Mouse (Mus musculus): ENCODE measurements at regions not wholly inside any gene's neighbourhood (a gene's known extent, or its start where the extent isn't known, plus 50 kb on each side); places are given as distances from the start of the nearest gene placed in this dataset.

GRCm38 (mm10) chr13:102148039-102148438 is 380.0 kb upstream of the Pik3r1 start:
- no peak overlapping the region for H3K27ac ChIP-seq (ENCODE audit: low read depth, low read length)
- no peaks in the 10 kb centered on the region for H3K36me3 ChIP-seq (ENCODE audit: control insufficient read depth, insufficient read depth, low read length)
- no peak overlapping the region for H3K4me3 ChIP-seq (ENCODE audit: low read depth, low read length)
- H3K4me1 ChIP-seq (ENCODE audit: control insufficient read depth, insufficient read depth, low read length) = no peaks in the 10 kb centered on the region
- WGBS (ENCODE audit: insufficient replicate concordance) = 89% methylated on average over 2 of the region's 2 CpGs
- no peak overlapping the region for H3K9ac ChIP-seq (ENCODE audit: low read depth, low read length)
- H3K9me3 ChIP-seq (replicated peaks; ENCODE audit: control insufficient read depth, low read length) = no peaks in the 10 kb centered on the region
- no peaks in the 10 kb centered on the region for H3K27me3 ChIP-seq (ENCODE audit: control insufficient read depth, insufficient read depth, low read length)
- ATAC-seq (replicated peaks; ENCODE audit: insufficient number of reproducible peaks, low FRiP score, low TSS enrichment) = no peak
- H3K4me2 ChIP-seq = no peak overlapping the region

- Histone ChIP-seq H3K9me3 (replicated peaks; ENCODE audit: control insufficient read depth, low read length) (no peaks in the 10 kb centered on the region), H3K27me3 (ENCODE audit: control insufficient read depth, insufficient read depth, low read length) (no peaks in the 10 kb centered on the region), H3K36me3 (ENCODE audit: control insufficient read depth, insufficient read depth, low read length) (no peaks in the 10 kb centered on the region), H3K4me3 (ENCODE audit: low read depth, low read length) (no peak overlapping the region), H3K4me2 (no peak overlapping the region), H3K4me1 (ENCODE audit: control insufficient read depth, insufficient read depth, low read length) (no peaks in the 10 kb centered on the region), H3K27ac (ENCODE audit: low read depth, low read length) (no peak overlapping the region), H3K9ac (ENCODE audit: low read depth, low read length) (no peak overlapping the region)
- 57% methylated on average over 5 of the region's 5 CpGs for WGBS (ENCODE audit: insufficient replicate concordance)
- ATAC-seq (replicated peaks; ENCODE audit: insufficient number of reproducible peaks, low FRiP score, low TSS enrichment) = no peak
Measured at GRCm38 (mm10) chr13:102153785-102154608, 386.0 kb upstream of the Pik3r1 start.

GRCm38 (mm10) chr13:102154609-102154899 is 386.5 kb upstream of the Pik3r1 start:
- Histone ChIP-seq H3K27me3 (ENCODE audit: control insufficient read depth, insufficient read depth, low read length) (no peaks in the 10 kb centered on the region), H3K9ac (ENCODE audit: low read depth, low read length) (no peak overlapping the region), H3K4me3 (ENCODE audit: low read depth, low read length) (no peak overlapping the region), H3K27ac (ENCODE audit: low read depth, low read length) (no peak overlapping the region), H3K9me3 (replicated peaks; ENCODE audit: control insufficient read depth, low read length) (no peaks in the 10 kb centered on the region), H3K4me2 (no peak overlapping the region), H3K36me3 (ENCODE audit: control insufficient read depth, insufficient read depth, low read length) (no peaks in the 10 kb centered on the region), H3K4me1 (ENCODE audit: control insufficient read depth, insufficient read depth, low read length) (no peaks in the 10 kb centered on the region)
- WGBS (ENCODE audit: insufficient replicate concordance) = 45% methylated on average over 2 of the region's 2 CpGs
- ATAC-seq (replicated peaks; ENCODE audit: insufficient number of reproducible peaks, low FRiP score, low TSS enrichment) = no peak

GRCm38 (mm10) chr13:102157369-102158130 is 389.5 kb upstream of the Pik3r1 start:
- 68% methylated on average over 6 of the region's 6 CpGs for WGBS (ENCODE audit: insufficient replicate concordance)
- Histone ChIP-seq H3K9ac (ENCODE audit: low read depth, low read length) (no peak overlapping the region), H3K9me3 (replicated peaks; ENCODE audit: control insufficient read depth, low read length) (no peaks in the 10 kb centered on the region), H3K27ac (ENCODE audit: low read depth, low read length) (no peak overlapping the region), H3K27me3 (ENCODE audit: control insufficient read depth, insufficient read depth, low read length) (no peaks in the 10 kb centered on the region), H3K4me2 (no peak overlapping the region), H3K36me3 (ENCODE audit: control insufficient read depth, insufficient read depth, low read length) (no peaks in the 10 kb centered on the region), H3K4me1 (ENCODE audit: control insufficient read depth, insufficient read depth, low read length) (no peaks in the 10 kb centered on the region), H3K4me3 (ENCODE audit: low read depth, low read length) (no peak overlapping the region)
- no peak for ATAC-seq (replicated peaks; ENCODE audit: insufficient number of reproducible peaks, low FRiP score, low TSS enrichment)

GRCm38 (mm10) chr13:102173382-102174234 is 405.6 kb upstream of the Pik3r1 start:
- Histone ChIP-seq H3K4me3 (ENCODE audit: low read depth, low read length) (no peak overlapping the region), H3K9me3 (replicated peaks; ENCODE audit: control insufficient read depth, low read length) (no peaks in the 10 kb centered on the region), H3K27ac (ENCODE audit: low read depth, low read length) (no peak overlapping the region), H3K4me1 (ENCODE audit: control insufficient read depth, insufficient read depth, low read length) (no peaks in the 10 kb centered on the region), H3K9ac (ENCODE audit: low read depth, low read length) (no peak overlapping the region), H3K4me2 (no peak overlapping the region), H3K36me3 (ENCODE audit: control insufficient read depth, insufficient read depth, low read length) (no peaks in the 10 kb centered on the region), H3K27me3 (ENCODE audit: control insufficient read depth, insufficient read depth, low read length) (no peaks in the 10 kb centered on the region)
- 75% methylated on average over 9 of the region's 9 CpGs for WGBS (ENCODE audit: insufficient replicate concordance)
- ATAC-seq (replicated peaks; ENCODE audit: insufficient number of reproducible peaks, low FRiP score, low TSS enrichment) = no peak

GRCm38 (mm10) chr13:102174431-102174830 is 406.4 kb upstream of the Pik3r1 start:
- WGBS (ENCODE audit: insufficient replicate concordance) = 87% methylated on average over 3 of the region's 3 CpGs

GRCm38 (mm10) chr13:102174896-102175295 is 406.9 kb upstream of the Pik3r1 start:
- Histone ChIP-seq H3K4me1 (ENCODE audit: control insufficient read depth, insufficient read depth, low read length) (no peaks in the 10 kb centered on the region), H3K36me3 (ENCODE audit: control insufficient read depth, insufficient read depth, low read length) (no peaks in the 10 kb centered on the region), H3K4me2 (no peak overlapping the region), H3K4me3 (ENCODE audit: low read depth, low read length) (no peak overlapping the region), H3K9ac (ENCODE audit: low read depth, low read length) (no peak overlapping the region), H3K27ac (ENCODE audit: low read depth, low read length) (no peak overlapping the region), H3K27me3 (ENCODE audit: control insufficient read depth, insufficient read depth, low read length) (no peaks in the 10 kb centered on the region), H3K9me3 (replicated peaks; ENCODE audit: control insufficient read depth, low read length) (no peaks in the 10 kb centered on the region)
- 76% methylated on average over 2 of the region's 2 CpGs for WGBS (ENCODE audit: insufficient replicate concordance)
- no peak for ATAC-seq (replicated peaks; ENCODE audit: insufficient number of reproducible peaks, low FRiP score, low TSS enrichment)

More at GRCm38 (mm10) chr13:102174431-102174830, 406.4 kb upstream of the Pik3r1 start:
- Histone ChIP-seq H3K36me3 (ENCODE audit: control insufficient read depth, insufficient read depth, low read length) (no peaks in the 10 kb centered on the region), H3K27ac (ENCODE audit: low read depth, low read length) (no peak overlapping the region), H3K9ac (ENCODE audit: low read depth, low read length) (no peak overlapping the region), H3K9me3 (replicated peaks; ENCODE audit: control insufficient read depth, low read length) (no peaks in the 10 kb centered on the region), H3K4me3 (ENCODE audit: low read depth, low read length) (no peak overlapping the region), H3K27me3 (ENCODE audit: control insufficient read depth, insufficient read depth, low read length) (no peaks in the 10 kb centered on the region), H3K4me2 (no peak overlapping the region), H3K4me1 (ENCODE audit: control insufficient read depth, insufficient read depth, low read length) (no peaks in the 10 kb centered on the region)
- ATAC-seq (replicated peaks; ENCODE audit: insufficient number of reproducible peaks, low FRiP score, low TSS enrichment) = no peak

GRCm38 (mm10) chr13:102175406-102175805 is 407.4 kb upstream of the Pik3r1 start:
- Histone ChIP-seq H3K4me1 (ENCODE audit: control insufficient read depth, insufficient read depth, low read length) (no peaks in the 10 kb centered on the region), H3K4me2 (no peak overlapping the region), H3K27ac (ENCODE audit: low read depth, low read length) (no peak overlapping the region), H3K9me3 (replicated peaks; ENCODE audit: control insufficient read depth, low read length) (no peaks in the 10 kb centered on the region), H3K27me3 (ENCODE audit: control insufficient read depth, insufficient read depth, low read length) (no peaks in the 10 kb centered on the region), H3K36me3 (ENCODE audit: control insufficient read depth, insufficient read depth, low read length) (no peaks in the 10 kb centered on the region), H3K4me3 (ENCODE audit: low read depth, low read length) (no peak overlapping the region), H3K9ac (ENCODE audit: low read depth, low read length) (no peak overlapping the region)
- 75% methylated on average over 1 of the region's 1 CpGs for WGBS (ENCODE audit: insufficient replicate concordance)
- ATAC-seq (replicated peaks; ENCODE audit: insufficient number of reproducible peaks, low FRiP score, low TSS enrichment) = no peak
